Mouse (Mus musculus) spleen, adult 2 months (tissue): ENCODE measurements around the gene Ascl3. TPM values are rescaled to one million over a fixed set of nuclear protein-coding genes. Genes with fewer than 3 reads are reported as not detected.

Experiments used
- DNase-seq, 2 experiments: peaks; one replicate each; pipeline versions ENCODE4 v3.0.0 to v3.0.0-alpha.2; 2012 to 2021; ENCODE audit warnings: low spot score in 2 of 2, low read depth in 1 of 2
- H3K27ac ChIP-seq: fragments of 200-500 bp; 2 replicates; pipeline ENCODE4 v1.5.1; 2012; ENCODE audit warnings: low read length, inconsistent platforms; ENCODE audit not compliant: insufficient read depth
- H3K27me3 ChIP-seq: fragments of 200-500 bp; 2 replicates; pipeline ENCODE4 v1.6.1; 2012; ENCODE audit warnings: mild to moderate bottlenecking, moderate library complexity, low read length, inconsistent platforms; ENCODE audit not compliant: control insufficient read depth, insufficient read depth
- H3K36me3 ChIP-seq: fragments of 200-500 bp; 2 replicates; pipeline ENCODE4 v1.6.1; 2012; ENCODE audit warnings: mild to moderate bottlenecking, low read length, inconsistent platforms; ENCODE audit not compliant: control insufficient read depth, insufficient read depth
- H3K4me1 ChIP-seq: fragments of 200-500 bp; 2 replicates; pipeline ENCODE4 v1.6.1; 2011; ENCODE audit warnings: inconsistent platforms; ENCODE audit not compliant: control insufficient read depth, insufficient read depth, insufficient read length
- H3K4me3 ChIP-seq: fragments of 200-500 bp; 2 replicates; pipeline ENCODE4 v1.5.1; 2011; ENCODE audit warnings: mild to moderate bottlenecking, inconsistent platforms; ENCODE audit not compliant: insufficient read depth, insufficient read length; ENCODE audit errors: extremely low read depth
- CTCF ChIP-seq: fragments of 200-500 bp; IDR thresholded peaks from 2 replicates; pipeline ENCODE4 v1.5.1; 2011; ENCODE audit warnings: mild to moderate bottlenecking, inconsistent platforms; ENCODE audit not compliant: insufficient read depth, insufficient read length, insufficient replicate concordance; ENCODE audit errors: extremely low read depth
- POLR2A ChIP-seq: fragments of 200-500 bp; IDR thresholded peaks from 2 replicates; pipeline ENCODE4 v1.6.1; 2011; ENCODE audit warnings: low read depth, low read length, inconsistent platforms
- WGBS: fragments of 180-500 bp; shearing (Covaris S2); methylation state at CpG from one replicate; pipeline ENCODE4 v1.1.7; 2018; 5-methylcytosine and 5-hydroxymethylcytosine counted together
- polyA plus RNA-seq: library from polyadenylated mRNA; depleted of rRNA; stranded (reverse); fragments of >200 nt; gene quantifications from 2 replicates; pipeline ENCODE4 v1.2.3, GENCODE M21; 2012

Gene Ascl3
- polyA plus RNA-seq, 1 experiment: 0.16 TPM

DNA sequence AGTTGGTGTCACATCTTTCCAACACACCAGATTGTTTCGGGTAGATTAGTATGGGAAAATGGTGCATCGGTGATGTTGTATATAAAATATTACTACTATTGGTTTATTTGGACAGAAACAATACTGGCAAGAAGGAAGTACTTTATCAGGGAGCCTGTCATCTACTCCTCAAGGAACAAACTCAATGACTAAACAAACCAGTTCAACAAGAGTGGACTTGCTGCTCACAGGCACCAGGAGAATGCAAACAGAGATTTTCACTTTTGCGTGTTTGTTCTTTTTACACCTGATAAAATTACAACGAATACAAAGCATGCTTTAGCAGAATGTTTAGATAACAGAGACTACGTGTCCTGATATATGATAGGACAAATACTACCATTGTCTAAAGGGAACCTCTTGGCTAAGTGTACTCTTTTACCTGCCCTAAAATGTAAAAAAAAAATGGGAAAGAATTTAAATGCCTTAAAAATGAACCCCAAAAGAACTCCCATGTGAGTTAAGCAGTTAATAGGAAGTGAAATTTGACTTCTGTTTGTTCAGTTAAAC, 8.4 kb upstream of the Ascl3 start:
- no peak overlapping the region for H3K27ac ChIP-seq
- no peak for DNase-seq
- H3K4me3 ChIP-seq: no peak overlapping the region
- peaks cover 33% of the 10 kb centered on the region for H3K36me3 ChIP-seq
- H3K4me1 ChIP-seq: no peaks in the 10 kb centered on the region
- TF ChIP-seq CTCF (no peak), POLR2A (no peak)
- 93% methylated on average over 5 of the region's 5 CpGs for WGBS
- H3K27me3 ChIP-seq: no peaks in the 10 kb centered on the region

- Histone ChIP-seq H3K27ac (no peak overlapping the region), H3K4me3 (no peak overlapping the region), H3K27me3 (no peaks in the 10 kb centered on the region), H3K4me1 (no peaks in the 10 kb centered on the region), H3K36me3 (peaks cover 23% of the 10 kb centered on the region)
- no peak for DNase-seq
- 90% methylated on average over 4 of the region's 4 CpGs for WGBS
- no peak for TF ChIP-seq CTCF
- TF ChIP-seq POLR2A: no peak
Measured at GRCm38 (mm10) chr7:109734806-109735205, 3.3 kb upstream of the Ascl3 start.

DNA sequence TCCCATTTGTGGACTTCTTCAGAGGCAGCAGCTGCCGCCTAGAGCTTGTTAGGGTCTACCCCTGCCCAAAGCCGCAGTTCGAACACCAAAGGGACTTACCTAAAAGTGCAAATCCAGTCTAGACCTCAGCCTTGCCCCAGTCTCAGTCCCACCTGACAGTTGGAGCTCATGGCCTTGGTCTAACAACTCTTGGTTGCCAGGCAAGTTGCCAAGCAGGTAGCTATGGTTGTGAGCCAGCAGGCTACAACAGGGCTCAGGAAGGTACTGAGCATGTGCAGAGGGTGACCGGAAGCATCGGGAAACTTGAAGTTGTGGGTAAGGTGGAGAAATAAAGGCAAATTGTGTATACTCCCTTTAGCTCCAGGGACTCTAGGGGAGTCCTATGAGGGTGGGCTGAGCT, 7.8 kb downstream of the Ascl3 start, which contains the start of gene BC051019:
TSS of gene BC051019 (minus strand) at position 154 of the 400 bp plus-strand sequence.
- Histone ChIP-seq H3K27me3 (no peaks in the 10 kb centered on the region), H3K4me3 (no peak within 1 kb of the TSS), H3K36me3 (no peaks in the 10 kb centered on the region), H3K4me1 (peaks cover 4% of the 10 kb centered on the region; the same call in 1 of the 2 replicates), H3K27ac (no peak within 1 kb of the TSS)
- WGBS: 87% methylated on average over 5 of the region's 5 CpGs
- no peak for TF ChIP-seq POLR2A
- TF ChIP-seq CTCF: no peak
- DNase-seq: no peak

GRCm38 (mm10) chr7:109723114-109723513, 8.4 kb downstream of the Ascl3 start:
- 92% methylated on average over 8 of the region's 8 CpGs for WGBS
- TF ChIP-seq POLR2A (no peak), CTCF (no peak)
- Histone ChIP-seq H3K4me3 (no peak overlapping the region), H3K36me3 (no peaks in the 10 kb centered on the region), H3K27me3 (no peaks in the 10 kb centered on the region), H3K4me1 (peaks cover 4% of the 10 kb centered on the region; the same call in 1 of the 2 replicates), H3K27ac (no peak overlapping the region)
- DNase-seq: no peak

- no peak for DNase-seq
- WGBS: 93% methylated on average over 2 of the region's 2 CpGs
- no peak overlapping the region for H3K4me3 ChIP-seq
- no peaks in the 10 kb centered on the region for H3K27me3 ChIP-seq
- H3K4me1 ChIP-seq: peaks cover 4% of the 10 kb centered on the region; the same call in 1 of the 2 replicates
- H3K27ac ChIP-seq: no peak overlapping the region
- no peaks in the 10 kb centered on the region for H3K36me3 ChIP-seq
- TF ChIP-seq POLR2A (no peak), CTCF (no peak)
Measured at GRCm38 (mm10) chr7:109722618-109723017, 8.9 kb downstream of the Ascl3 start.

DNA sequence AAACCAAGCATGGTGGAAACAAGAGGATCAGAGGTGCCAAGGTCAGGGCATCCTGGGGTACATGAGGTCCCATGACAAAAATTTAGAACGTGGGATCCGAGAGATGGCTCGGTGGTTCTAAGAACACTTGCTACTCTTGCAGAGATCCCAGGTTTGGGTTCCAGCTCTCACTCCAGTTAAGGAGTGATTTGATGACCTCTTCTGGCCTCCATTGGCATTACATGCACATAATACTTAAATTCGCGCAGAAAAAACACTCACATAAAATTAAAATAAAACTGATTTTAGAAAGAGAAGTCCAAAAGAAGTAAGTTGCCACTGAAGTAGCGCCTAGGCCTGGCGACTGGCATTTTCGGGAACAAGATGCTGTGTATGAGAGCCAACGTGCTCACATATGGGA, 12.2 kb downstream of the Ascl3 start:
- no peak for DNase-seq
- WGBS: 59% methylated on average over 9 of the region's 9 CpGs
- TF ChIP-seq POLR2A (no peak), CTCF (no peak)
- H3K27ac ChIP-seq: no peak overlapping the region
- H3K27me3 ChIP-seq: no peaks in the 10 kb centered on the region
- no peak overlapping the region for H3K4me3 ChIP-seq
- H3K4me1 ChIP-seq: no peaks in the 10 kb centered on the region
- H3K36me3 ChIP-seq: no peaks in the 10 kb centered on the region

DNA sequence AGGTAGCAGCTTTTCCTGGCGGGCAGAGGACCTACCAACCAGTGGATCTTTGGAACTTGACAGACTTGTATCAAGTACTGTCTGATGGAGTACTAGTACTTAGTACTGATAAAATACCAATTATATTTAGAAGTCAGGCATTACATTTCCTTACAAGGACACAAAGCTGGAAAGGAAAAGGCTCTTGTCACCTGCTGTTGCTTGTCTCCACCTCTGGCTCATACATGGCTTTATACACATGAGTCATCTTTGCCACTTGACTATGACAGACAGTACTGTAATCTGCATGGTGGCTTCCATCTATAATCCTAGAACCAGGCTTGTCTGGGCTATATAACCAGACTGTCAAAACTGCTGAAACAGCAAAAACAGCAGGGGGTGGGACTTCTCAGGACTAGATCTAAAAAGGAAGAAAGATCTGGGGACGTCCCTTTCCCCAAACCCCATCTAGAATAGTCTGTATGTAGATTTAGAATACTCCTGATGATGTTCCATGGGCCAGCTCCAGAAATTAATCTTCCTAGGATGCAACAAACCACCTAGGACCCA, 18.0 kb downstream of the Ascl3 start:
- Histone ChIP-seq H3K36me3 (peaks cover 13% of the 10 kb centered on the region), H3K27ac (no peak overlapping the region), H3K4me1 (no peaks in the 10 kb centered on the region), H3K4me3 (no peak overlapping the region), H3K27me3 (no peaks in the 10 kb centered on the region)
- WGBS: 88% methylated on average over 2 of the region's 2 CpGs
- no peak for DNase-seq
- no peak for TF ChIP-seq CTCF
- no peak for TF ChIP-seq POLR2A
